Mouse (Mus musculus) limb, embryonic 14.5 days (tissue): Measurements from ENCODE around the gene Klhl7. TPM values are rescaled to one million over a fixed set of nuclear protein-coding genes. Genes with fewer than 3 reads are reported as not detected.

Source experiments
- ATAC-seq: fragments of 200-750 bp; cut with Nextera tagmentation; 2 replicates; pipeline ENCODE4 v1.8.0; 2017; ENCODE audit warnings: low read depth, moderate number of reproducible peaks, moderate TSS enrichment; ENCODE audit not compliant: low FRiP score
- DNase-seq: peaks from one replicate; pipeline ENCODE4 v3.0.0-alpha.2; 2015; ENCODE audit warnings: low spot score
- H3K27ac ChIP-seq: fragments of 300-500 bp; sonication (generic); replicated peaks from 2 replicates; pipeline ENCODE4 v1.5.1; 2014; ENCODE audit warnings: low read depth, mild to moderate bottlenecking, low read length, moderate library complexity, mixed read lengths
- H3K27me3 ChIP-seq: fragments of 300-500 bp; sonication (generic); 2 replicates; pipeline ENCODE4 v1.6.1; 2014; ENCODE audit warnings: low read length, mixed read lengths; ENCODE audit not compliant: control insufficient read depth, insufficient read depth
- H3K36me3 ChIP-seq: fragments of 300-500 bp; sonication (generic); 2 replicates; pipeline ENCODE4 v1.6.1; 2014; ENCODE audit warnings: mild to moderate bottlenecking, low read length, moderate library complexity, mixed read lengths; ENCODE audit not compliant: control insufficient read depth, insufficient read depth
- H3K4me1 ChIP-seq: fragments of 300-500 bp; sonication (generic); 2 replicates; pipeline ENCODE4 v1.6.1; 2014; ENCODE audit warnings: antibody characterized with exemption, low read length, mixed read lengths; ENCODE audit not compliant: control insufficient read depth, insufficient read depth
- H3K4me2 ChIP-seq: fragments of 300-500 bp; sonication (generic); replicated peaks from 2 replicates; pipeline ENCODE4 v1.6.1; 2014; ENCODE audit warnings: low read depth, mild to moderate bottlenecking, low read length, moderate library complexity; ENCODE audit not compliant: severe bottlenecking
- H3K4me3 ChIP-seq: fragments of 300-500 bp; sonication (generic); replicated peaks from 2 replicates; pipeline ENCODE4 v1.5.1; 2014; ENCODE audit warnings: low read length
- H3K9ac ChIP-seq: fragments of 300-500 bp; sonication (generic); 2 replicates; pipeline ENCODE4 v1.6.1; 2014; ENCODE audit warnings: mild to moderate bottlenecking, low read depth, low read length, moderate library complexity; ENCODE audit not compliant: severe bottlenecking
- H3K9me3 ChIP-seq: fragments of 300-500 bp; sonication (generic); 2 replicates; pipeline ENCODE4 v1.6.1; 2016; ENCODE audit warnings: low read length; ENCODE audit not compliant: control insufficient read depth
- POLR2A ChIP-seq: fragments of 200-500 bp; IDR thresholded peaks from 2 replicates; pipeline ENCODE4 v1.8.0; 2012; ENCODE audit warnings: inconsistent platforms, mild to moderate bottlenecking, moderate library complexity, borderline replicate concordance; ENCODE audit not compliant: insufficient read depth, insufficient read length; ENCODE audit errors: extremely low read depth
- WGBS: fragments of 180-500 bp; shearing (Covaris S2); extraction: QIAGEN DNeasy Blood & Tissue Kit; methylation state at CpG from one replicate; pipeline ENCODE4 v1.1.7; 2014; 5-methylcytosine and 5-hydroxymethylcytosine counted together
- polyA plus RNA-seq, 2 experiments: library from polyadenylated mRNA; depleted of rRNA in 1 of 2; stranded (reverse) in 1 of 2; unstranded in 1 of 2; fragments of >200 nt; fragmentation: Nextera tagmentation in 1 of 2; extraction: Ambion mirVana in 1 of 2; gene quantifications; 2 replicates each; pipeline versions ENCODE4 v1.2.1 to v1.2.3; 2012 to 2014

Klhl7 gene
- polyA plus RNA-seq, 2 experiments: 33.7 to 51.7 TPM

DNA sequence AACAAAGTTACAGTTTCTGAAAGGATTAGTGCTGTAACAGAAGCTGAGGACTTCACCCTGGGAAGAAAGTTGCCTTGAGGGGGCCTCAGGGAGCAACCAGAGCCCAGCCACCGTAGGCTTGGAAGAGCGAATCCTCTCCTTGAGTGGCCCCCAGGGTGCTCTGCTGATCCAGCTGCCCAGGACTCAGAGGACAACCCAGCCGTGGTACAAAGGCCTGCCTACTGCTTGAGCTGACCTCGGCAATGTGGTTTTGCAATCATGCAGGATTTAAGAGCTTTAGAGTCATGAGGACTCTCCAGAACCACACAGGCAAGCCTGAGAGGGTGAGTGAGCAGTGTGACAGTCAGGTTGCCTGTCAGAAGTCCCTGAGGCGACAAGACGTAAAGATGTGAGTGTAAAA, 28.4 kb upstream of the Klhl7 start:
- Histone ChIP-seq H3K4me3 (no peak overlapping the region), H3K4me2 (no peak overlapping the region), H3K27ac (0 out of 2 replicates have a peak overlapping the region, but pooled peaks have one; percentile 43), H3K4me1 (peaks cover 3% of the 10 kb centered on the region; the same call in 1 of the 2 replicates), H3K27me3 (no peaks in the 10 kb centered on the region), H3K9ac (no peak overlapping the region), H3K9me3 (no peaks in the 10 kb centered on the region), H3K36me3 (no peaks in the 10 kb centered on the region)
- ATAC-seq: no peak
- 58% methylated on average over 6 of the region's 6 CpGs for WGBS
- no peak for TF ChIP-seq POLR2A
- DNase-seq: no peak

DNA sequence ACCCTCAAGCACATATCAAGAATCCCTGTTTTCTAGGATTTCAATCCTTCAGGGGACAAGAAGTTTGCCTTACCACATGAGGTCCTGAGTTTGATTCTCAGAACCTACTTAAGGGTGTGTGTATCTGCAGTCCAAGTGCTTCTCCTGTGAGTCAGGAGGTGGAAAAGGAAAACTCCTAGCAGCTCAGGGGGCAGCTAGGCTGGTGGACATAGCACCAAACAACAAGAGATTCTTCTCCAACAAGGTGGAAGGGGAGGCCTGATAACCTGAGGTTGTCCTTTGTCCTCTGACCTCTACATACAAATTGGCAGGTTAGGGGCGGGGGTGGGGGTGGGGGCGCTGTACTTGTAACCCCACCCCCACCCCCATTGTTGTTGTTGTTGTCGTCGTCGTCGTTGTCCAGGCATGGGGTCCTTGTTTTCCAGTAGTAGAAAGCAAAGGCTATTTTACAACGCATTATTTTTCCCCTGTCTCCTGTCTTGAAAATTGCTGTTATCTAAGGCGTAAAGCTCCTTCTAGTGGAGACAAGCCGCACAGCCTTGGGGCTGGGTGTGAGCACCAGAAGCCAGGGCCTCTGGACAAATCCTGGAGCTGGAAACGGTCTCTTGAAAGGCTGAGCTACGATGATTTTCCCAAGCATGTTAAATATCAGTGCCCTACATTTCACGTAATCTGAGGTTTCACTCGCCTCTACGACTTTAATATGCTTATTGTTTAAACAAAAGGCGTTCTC, 23.3 kb upstream of the Klhl7 start:
- Histone ChIP-seq H3K4me1 (peaks cover 4% of the 10 kb centered on the region; the same call in 1 of the 2 replicates), H3K9ac (no peak overlapping the region), H3K36me3 (no peaks in the 10 kb centered on the region), H3K9me3 (no peaks in the 10 kb centered on the region), H3K27me3 (no peaks in the 10 kb centered on the region), H3K27ac (no peak overlapping the region), H3K4me2 (peak overlapping the region; percentile 41), H3K4me3 (peak overlapping the region; percentile 21)
- DNase-seq: peak; percentile 83
- TF ChIP-seq POLR2A: no peak
- peak; percentile 77; the same call in 1 of the 2 replicates for ATAC-seq
- WGBS: 1% methylated on average over 15 of the region's 15 CpGs

GRCm38 (mm10) chr5:24077739-24078306, 22.6 kb upstream of the Klhl7 start:
- no peak for DNase-seq
- no peak for TF ChIP-seq POLR2A
- Histone ChIP-seq H3K27ac (no peak overlapping the region), H3K4me2 (peak overlapping the region; percentile 41; the same call in 1 of the 2 replicates), H3K36me3 (no peaks in the 10 kb centered on the region), H3K9ac (no peak overlapping the region), H3K4me1 (peaks cover 4% of the 10 kb centered on the region; the same call in 1 of the 2 replicates), H3K27me3 (no peaks in the 10 kb centered on the region), H3K4me3 (peak overlapping the region; percentile 21), H3K9me3 (no peaks in the 10 kb centered on the region)
- WGBS: 19% methylated on average over 7 of the region's 7 CpGs
- no peak for ATAC-seq

GRCm38 (mm10) chr5:24078420-24079179, 21.8 kb upstream of the Klhl7 start:
- no peaks in the 10 kb centered on the region for H3K27me3 ChIP-seq
- no peak overlapping the region for H3K4me3 ChIP-seq
- DNase-seq (no peak), ATAC-seq (no peak)
- H3K9me3 ChIP-seq: no peaks in the 10 kb centered on the region
- TF ChIP-seq POLR2A: no peak
- peaks cover 4% of the 10 kb centered on the region; the same call in 1 of the 2 replicates for H3K4me1 ChIP-seq
- H3K4me2 ChIP-seq: no peak overlapping the region
- WGBS: 83% methylated on average over 7 of the region's 7 CpGs
- no peak overlapping the region for H3K9ac ChIP-seq
- no peaks in the 10 kb centered on the region for H3K36me3 ChIP-seq
- no peak overlapping the region for H3K27ac ChIP-seq

DNA sequence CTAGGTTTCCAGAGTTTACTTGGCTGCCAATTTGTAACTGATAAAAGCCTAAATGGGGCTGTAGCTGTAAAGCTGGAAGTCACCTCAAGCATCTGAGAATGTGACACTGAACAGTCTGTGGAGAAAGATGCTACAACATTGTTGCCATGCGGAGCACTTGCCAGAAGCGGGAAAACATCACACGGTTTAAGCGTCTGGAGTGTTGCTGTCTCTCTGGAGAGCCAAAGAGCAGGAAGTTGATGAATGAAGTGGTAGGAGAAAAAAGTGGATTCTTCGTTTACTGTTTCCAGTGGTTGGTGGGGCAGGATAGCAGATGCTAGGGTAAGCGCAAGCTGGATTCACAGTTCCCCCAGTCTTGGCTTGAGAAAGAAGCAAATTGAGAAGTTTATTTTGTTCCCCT, 19.6 kb upstream of the Klhl7 start:
- no peak for TF ChIP-seq POLR2A
- ATAC-seq (no peak), DNase-seq (no peak)
- Histone ChIP-seq H3K36me3 (no peaks in the 10 kb centered on the region), H3K27me3 (no peaks in the 10 kb centered on the region), H3K4me1 (peaks cover 4% of the 10 kb centered on the region; the same call in 1 of the 2 replicates), H3K9ac (no peak overlapping the region), H3K4me3 (no peak overlapping the region), H3K9me3 (no peaks in the 10 kb centered on the region), H3K4me2 (no peak overlapping the region), H3K27ac (no peak overlapping the region)
- WGBS: 55% methylated on average over 6 of the region's 6 CpGs
